Mouse (Mus musculus): ENCODE data around the gene Leprot. TPM values are rescaled to one million over a fixed set of nuclear protein-coding genes. Genes with fewer than 3 reads are reported as not detected.

The Leprot gene
- polyA plus RNA-seq (2012; rRNA removed), result 13.9 and 21.3 TPM in 2 replicates

DNA sequence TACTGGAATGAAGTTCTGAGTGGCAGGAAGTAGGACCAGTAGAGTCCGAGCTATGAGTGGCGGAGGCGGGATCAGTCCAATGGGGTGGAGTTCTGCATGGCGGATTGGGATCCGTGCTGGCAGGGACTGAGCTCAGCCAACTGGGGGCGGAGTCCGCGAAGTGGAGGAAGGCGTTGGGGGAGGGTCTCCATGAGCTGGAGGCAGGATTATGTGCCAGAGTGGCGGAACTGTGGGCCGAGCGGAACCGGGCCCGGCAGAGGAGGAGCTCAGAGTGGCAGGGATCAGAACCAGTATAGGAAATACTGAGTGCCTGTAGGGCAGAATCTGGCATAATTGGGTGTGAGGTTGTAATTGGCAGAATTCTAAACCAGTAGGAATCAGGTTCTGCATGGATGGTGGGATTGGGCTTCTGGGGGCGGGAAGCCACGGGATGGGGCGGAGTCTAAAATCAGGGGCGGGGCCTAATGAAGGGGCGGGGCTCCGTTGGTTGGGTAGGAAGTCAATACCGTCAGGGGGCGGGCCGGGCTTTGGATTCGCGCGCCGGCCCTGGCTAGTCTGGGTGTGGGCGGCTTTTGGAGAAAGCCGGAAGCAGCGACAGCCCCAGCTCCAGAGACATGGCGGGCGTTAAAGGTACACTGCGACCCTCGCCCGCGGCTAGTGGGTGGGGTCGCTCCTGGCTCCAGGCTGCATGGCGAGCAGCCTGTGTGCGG, at the start of gene Leprot:
TSS of gene Leprot (plus strand) at position 523 of the 710 bp plus-strand sequence.

Other genes with a start within 250 kb of the Leprot start
- gene Ak4, start 228.4 kb upstream of the Leprot start, polyA plus RNA-seq (2012; rRNA removed), result 6.6 and 10.1 TPM in 2 replicates
- gene Dnajc6, start 151.1 kb upstream of the Leprot start, polyA plus RNA-seq (2012; rRNA removed), result 0.17 and 0.31 TPM in 2 replicates
- 0.24 and 0.27 TPM in 2 replicates for gene Lepr, start 69.7 kb downstream of the Leprot start, polyA plus RNA-seq (2012; rRNA removed)
- not detected in 2 replicates for gene B020004J07Rik, start 196.3 kb downstream of the Leprot start, polyA plus RNA-seq (2012; rRNA removed)
- gene C130073F10Rik, start 246.1 kb downstream of the Leprot start, polyA plus RNA-seq (2012; rRNA removed), result not detected in 2 replicates